Mouse (Mus musculus) thymus, adult 18-20 months (tissue): ENCODE measurements around the gene Lzts2.
A peak's percentile ranks its signal among the peaks of the same experiment; 100 is the strongest.

Experiments used
- DNase-seq, 2 experiments: peaks; one replicate each; pipeline ENCODE4 v3.0.0; 2022; ENCODE audit warnings: mixed read lengths in 2 of 2

The Lzts2 gene

GRCm38 (mm10) chr19:45014335-45014971 lies at the start of gene Lzts2:
Gene Lzts2 (plus strand): TSS chr19:45014414.
- no peak for DNase-seq

- DNase-seq: no peak
Measured at GRCm38 (mm10) chr19:44965978-44966377, 48.2 kb upstream of the Lzts2 start.

GRCm38 (mm10) chr19:44968329-44968728 lies 45.9 kb upstream of the Lzts2 start:
- no peak for DNase-seq

- DNase-seq: no peak
Measured at GRCm38 (mm10) chr19:44976636-44977035, 37.6 kb upstream of the Lzts2 start.

- DNase-seq: no peak
Measured at GRCm38 (mm10) chr19:44977148-44977547, 37.1 kb upstream of the Lzts2 start.

GRCm38 (mm10) chr19:44980787-44981186 lies 33.4 kb upstream of the Lzts2 start:
- DNase-seq: no peak

- no peak for DNase-seq
Measured at GRCm38 (mm10) chr19:44982477-44983115, 31.6 kb upstream of the Lzts2 start.

- no peak for DNase-seq
Measured at GRCm38 (mm10) chr19:44983366-44983765, 30.8 kb upstream of the Lzts2 start.

- no peak for DNase-seq
Measured at GRCm38 (mm10) chr19:44984420-44984819, 29.8 kb upstream of the Lzts2 start.

GRCm38 (mm10) chr19:44985159-44985988 lies 28.8 kb upstream of the Lzts2 start:
- DNase-seq: no peak

- no peak for DNase-seq
Measured at GRCm38 (mm10) chr19:44987004-44987403, 27.2 kb upstream of the Lzts2 start.

GRCm38 (mm10) chr19:44987851-44988250 lies 26.4 kb upstream of the Lzts2 start:
- no peak for DNase-seq

- DNase-seq: no peak
Measured at GRCm38 (mm10) chr19:44988321-44988720, 25.9 kb upstream of the Lzts2 start.

- peak in 1 of 2 experiments; percentile 42 for DNase-seq
Measured at GRCm38 (mm10) chr19:44988831-44989566, 25.2 kb upstream of the Lzts2 start, which contains the start of gene Sema4g. Gene Sema4g (plus strand): TSS chr19:44989101.

- DNase-seq: no peak
Measured at GRCm38 (mm10) chr19:44989567-44990495, 24.4 kb upstream of the Lzts2 start.

GRCm38 (mm10) chr19:44991031-44991430 lies 23.2 kb upstream of the Lzts2 start:
- no peak for DNase-seq

- DNase-seq: peak in 1 of 2 experiments; percentile 27
Measured at GRCm38 (mm10) chr19:44992246-44992645, 22.0 kb upstream of the Lzts2 start.

GRCm38 (mm10) chr19:44992712-44993111 lies 21.5 kb upstream of the Lzts2 start:
- DNase-seq: no peak

- no peak for DNase-seq
Measured at GRCm38 (mm10) chr19:44997786-44998185, 16.4 kb upstream of the Lzts2 start.

- DNase-seq: no peak
Measured at GRCm38 (mm10) chr19:44999647-45000046, 14.6 kb upstream of the Lzts2 start.

- DNase-seq: no peak
Measured at GRCm38 (mm10) chr19:45002301-45002700, 11.9 kb upstream of the Lzts2 start.
